Mouse (Mus musculus) embryonic fibroblast, embryonic 13.5 days (primary cell): ENCODE results near the gene Cldn3. TPM values are rescaled to one million over a fixed set of nuclear protein-coding genes. Genes with fewer than 3 reads are reported as not detected.
A peak's percentile ranks its signal among the peaks of the same experiment; 100 is the strongest.

Experiments used
- H3K27ac ChIP-seq: 2 replicates; pipeline ENCODE4 v1.5.1; 2012; ENCODE audit warnings: low read length, control low read depth, inconsistent platforms; ENCODE audit not compliant: insufficient read depth
- H3K4me1 ChIP-seq: 2 replicates; pipeline ENCODE4 v1.6.1; 2011; ENCODE audit warnings: low read length; ENCODE audit not compliant: control insufficient read depth, insufficient read depth
- H3K4me3 ChIP-seq: 2 replicates; pipeline ENCODE4 v1.5.1; 2011; ENCODE audit warnings: mild to moderate bottlenecking, control low read depth, low read length; ENCODE audit not compliant: insufficient read depth
- CTCF ChIP-seq: IDR thresholded peaks from 2 replicates; pipeline ENCODE4 v1.5.1; 2011; ENCODE audit warnings: mild to moderate bottlenecking, control low read depth, low read length, moderate library complexity, borderline replicate concordance; ENCODE audit not compliant: insufficient read depth
- POLR2A ChIP-seq: IDR thresholded peaks from 2 replicates; pipeline ENCODE4 v1.6.1; 2011; ENCODE audit warnings: low read depth, mild to moderate bottlenecking, control low read depth, low read length, moderate library complexity
- polyA plus RNA-seq: library from polyadenylated mRNA; stranded (reverse); fragments of >200 nt; gene quantifications from 2 replicates; pipeline ENCODE4 v1.2.4, GENCODE M21; 2011; ENCODE audit warnings: low read depth; ENCODE audit not compliant: missing spikeins, insufficient read length

The Cldn3 gene
- polyA plus RNA-seq, 1 experiment: not detected

- no peak overlapping the region for H3K27ac ChIP-seq
- H3K4me3 ChIP-seq: no peak overlapping the region
Observed at GRCm38 (mm10) chr5:135010841-135011743, 25.1 kb downstream of the Cldn3 start.

DNA sequence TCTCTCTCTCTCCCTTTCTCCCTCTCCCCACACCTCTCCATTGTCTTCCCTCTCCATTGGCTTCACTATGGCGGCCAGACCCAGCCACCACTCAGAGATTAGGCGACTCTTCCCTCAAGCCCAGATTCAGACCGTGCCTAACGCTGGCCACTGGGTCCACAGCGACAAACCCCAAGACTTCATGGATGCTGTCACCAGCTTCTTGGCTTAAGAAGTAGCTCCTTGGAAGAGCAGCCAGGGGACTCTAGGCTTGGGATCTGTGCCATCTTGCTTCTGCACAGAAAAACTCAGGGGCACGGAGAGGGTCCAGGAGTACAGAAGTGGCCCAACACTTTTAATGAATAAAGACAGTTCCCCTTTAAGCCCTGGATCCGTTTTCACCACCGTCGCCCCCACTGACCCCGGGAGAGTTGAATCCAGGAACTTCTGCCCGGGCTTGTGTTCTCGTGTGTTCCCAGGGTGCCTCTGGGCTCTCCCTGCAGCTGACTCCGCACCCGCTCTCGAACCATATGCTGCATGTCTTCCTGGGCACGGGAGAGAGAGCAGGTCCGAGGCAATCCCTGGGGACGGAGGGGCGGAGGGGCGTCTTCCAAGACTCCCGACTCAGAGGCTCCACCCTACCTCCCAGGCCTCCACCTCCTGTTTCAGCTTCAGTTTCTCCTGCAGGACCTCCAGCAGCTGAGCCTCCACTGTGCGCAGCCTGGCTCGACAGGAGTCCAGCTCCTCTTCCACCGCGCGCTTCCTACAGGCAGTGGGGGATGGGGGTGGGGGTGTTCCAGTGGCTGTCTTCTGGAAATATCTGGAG is 26.0 kb downstream of the Cldn3 start:
- Histone ChIP-seq H3K4me3 (no peak overlapping the region), H3K4me1 (no peaks in the 10 kb centered on the region; the same call in 1 of the 2 replicates), H3K27ac (no peak overlapping the region)
- no peak for TF ChIP-seq POLR2A
- no peak for TF ChIP-seq CTCF

More at GRCm38 (mm10) chr5:135010841-135011743, 25.1 kb downstream of the Cldn3 start:
- no peak for TF ChIP-seq CTCF
- no peak for TF ChIP-seq POLR2A
- H3K4me1 ChIP-seq: no peaks in the 10 kb centered on the region; the same call in 1 of the 2 replicates

- Histone ChIP-seq H3K4me3 (no peak overlapping the region), H3K4me1 (no peaks in the 10 kb centered on the region; the same call in 1 of the 2 replicates), H3K27ac (no peak overlapping the region)
- TF ChIP-seq CTCF (peak; percentile 53), POLR2A (no peak)
Observed at GRCm38 (mm10) chr5:135012671-135013441, 26.8 kb downstream of the Cldn3 start.

DNA sequence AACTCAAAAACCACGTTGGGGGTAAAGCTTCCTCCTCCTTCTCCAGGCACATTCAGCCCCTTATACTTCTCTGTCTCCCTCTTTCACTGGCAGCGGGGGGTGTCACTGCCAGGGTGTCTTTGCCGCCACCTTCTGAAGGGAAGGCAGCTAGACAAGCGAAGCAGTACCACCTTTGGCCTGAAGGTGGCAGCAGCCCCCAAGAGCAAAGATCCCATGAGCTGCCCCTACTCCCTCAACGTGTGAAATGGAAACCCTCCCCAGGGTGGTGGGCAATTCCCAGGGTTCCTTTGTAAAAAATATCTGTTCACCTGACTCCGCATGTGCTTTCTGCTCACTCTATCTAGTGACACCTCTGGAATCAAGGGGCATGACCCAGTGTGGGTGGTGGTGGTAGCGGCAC is 29.5 kb downstream of the Cldn3 start:
- Histone ChIP-seq H3K4me1 (no peaks in the 10 kb centered on the region; the same call in 1 of the 2 replicates), H3K27ac (no peak overlapping the region), H3K4me3 (no peak overlapping the region)
- TF ChIP-seq CTCF (peak; percentile 94), POLR2A (no peak)

DNA sequence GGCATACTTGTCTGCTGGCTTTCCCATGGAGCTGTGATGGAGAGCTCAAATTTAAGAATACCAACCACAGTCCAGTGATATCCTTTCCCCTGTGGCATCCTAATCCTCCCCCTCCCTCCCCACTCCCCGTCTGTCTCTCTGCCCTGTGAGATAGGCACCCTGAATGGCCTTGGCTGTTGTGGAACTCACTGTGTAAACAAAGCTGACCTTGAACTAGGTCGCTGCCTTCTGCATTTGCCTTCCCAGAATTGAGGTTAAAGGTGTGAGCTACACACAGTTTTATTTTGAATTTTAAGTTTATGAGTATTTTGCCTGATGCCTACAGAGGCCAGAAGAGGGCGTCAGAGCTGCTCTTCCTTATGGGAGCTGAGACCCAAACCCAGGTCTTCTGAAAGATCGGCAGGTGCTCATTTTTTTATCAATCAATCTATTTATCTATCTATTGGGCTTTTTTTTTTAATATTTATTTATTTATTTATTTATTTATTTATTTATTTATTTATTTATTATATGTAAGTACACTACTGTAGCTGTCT is 30.3 kb downstream of the Cldn3 start:
- H3K27ac ChIP-seq: no peak overlapping the region
- H3K4me3 ChIP-seq: no peak overlapping the region
- TF ChIP-seq POLR2A: no peak
- TF ChIP-seq CTCF: no peak
- H3K4me1 ChIP-seq: no peaks in the 10 kb centered on the region

DNA sequence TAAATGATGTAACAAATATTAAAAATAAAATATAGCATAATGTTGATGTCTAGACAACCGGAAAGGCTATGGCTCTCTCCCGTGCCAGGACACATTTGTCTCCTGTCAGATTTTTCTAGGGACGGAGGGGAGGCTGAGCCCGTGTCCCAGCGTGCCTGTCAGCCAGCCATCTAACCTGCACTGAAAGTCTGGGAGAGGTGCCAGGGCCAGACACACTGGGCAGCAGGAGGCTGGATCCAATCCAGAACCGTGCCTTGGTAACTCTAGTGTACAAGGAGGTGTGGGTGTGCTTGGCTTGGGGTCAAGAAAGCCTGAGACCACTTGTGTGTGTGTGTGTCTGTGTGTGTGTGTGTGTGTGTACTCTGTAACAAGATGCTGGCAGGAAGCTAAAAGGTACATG is 35.8 kb downstream of the Cldn3 start:
- Histone ChIP-seq H3K4me3 (no peak overlapping the region), H3K27ac (no peak overlapping the region), H3K4me1 (peaks cover 6% of the 10 kb centered on the region)
- no peak for TF ChIP-seq CTCF
- no peak for TF ChIP-seq POLR2A

- Histone ChIP-seq H3K4me1 (peaks cover 6% of the 10 kb centered on the region), H3K27ac (no peak within 1 kb of the TSS), H3K4me3 (peak within 1 kb of the TSS; percentile 74)
- TF ChIP-seq POLR2A (peak; percentile 90), CTCF (no peak)
Observed at GRCm38 (mm10) chr5:135023344-135024173, 37.5 kb downstream of the Cldn3 start, which contains the start of gene Stx1a. Gene Stx1a (plus strand): TSS chr5:135023482.

GRCm38 (mm10) chr5:135024665-135025224 is 38.7 kb downstream of the Cldn3 start:
- peaks cover 13% of the 10 kb centered on the region for H3K4me1 ChIP-seq
- H3K4me3 ChIP-seq: peak overlapping the region; percentile 74
- no peak overlapping the region for H3K27ac ChIP-seq
- TF ChIP-seq CTCF (no peak), POLR2A (no peak)
